Mouse (Mus musculus): ENCODE data around the gene BC055324. TPM values are rescaled to one million over a fixed set of nuclear protein-coding genes. Genes with fewer than 3 reads are reported as not detected.
"Not testable (repeated sequence)": the region's sequence is repeated elsewhere in the genome, so short reads cannot be mapped to it uniquely, and the experiment has no call there.

The BC055324 gene
- 1 to 10 TPM; 2.8 to 3.1 TPM for total RNA-seq (2021)

DNA sequence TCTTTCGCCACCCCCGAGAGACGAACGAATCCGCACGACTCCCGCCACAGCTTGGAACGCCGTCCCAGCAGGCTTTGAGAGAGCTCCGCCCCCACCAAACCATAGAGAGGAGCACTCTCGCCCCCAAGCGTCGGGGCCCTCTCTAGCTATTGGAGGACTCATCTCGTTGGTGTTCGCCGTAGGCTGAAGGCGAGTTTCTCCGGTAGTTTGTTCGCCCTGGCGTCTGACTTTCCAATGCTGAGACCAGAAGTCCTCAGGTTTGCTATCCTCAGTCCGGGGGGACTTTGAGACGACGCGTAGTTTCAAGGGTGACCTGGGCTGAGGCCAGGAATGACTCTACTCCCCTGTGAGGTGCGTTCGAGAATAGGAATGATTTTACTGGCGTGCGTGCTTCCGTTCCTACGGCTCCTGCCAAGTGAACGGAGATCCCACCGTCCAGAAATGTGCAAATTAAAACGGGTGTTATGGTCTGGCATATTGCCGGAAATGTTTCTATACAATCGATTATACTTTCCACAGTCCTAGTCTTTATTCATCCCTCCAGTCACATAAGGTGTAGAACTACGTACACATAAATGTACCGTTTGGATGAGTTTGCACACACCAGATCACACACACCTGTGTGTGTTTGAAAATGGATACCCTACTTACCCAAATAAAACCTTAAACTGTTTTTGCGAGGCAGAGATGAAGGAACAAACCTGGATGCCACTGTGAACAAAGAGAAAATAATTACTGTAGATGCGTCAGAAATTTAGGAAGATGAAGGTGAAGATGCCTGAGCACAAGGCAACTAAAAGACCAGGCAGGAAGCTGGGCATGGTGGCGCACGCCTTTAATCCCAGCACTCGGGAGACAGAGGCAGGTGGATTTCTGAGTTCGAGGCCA, at the start of gene BC055324, which contains the start of gene Mettl18:
TSS of gene BC055324 (minus strand) at position 76 of the 888 bp plus-strand sequence.
TSS of gene Mettl18 (plus strand) at position 169 of the 888 bp plus-strand sequence.
- DNase-seq: peak; percentile 90

DNA sequence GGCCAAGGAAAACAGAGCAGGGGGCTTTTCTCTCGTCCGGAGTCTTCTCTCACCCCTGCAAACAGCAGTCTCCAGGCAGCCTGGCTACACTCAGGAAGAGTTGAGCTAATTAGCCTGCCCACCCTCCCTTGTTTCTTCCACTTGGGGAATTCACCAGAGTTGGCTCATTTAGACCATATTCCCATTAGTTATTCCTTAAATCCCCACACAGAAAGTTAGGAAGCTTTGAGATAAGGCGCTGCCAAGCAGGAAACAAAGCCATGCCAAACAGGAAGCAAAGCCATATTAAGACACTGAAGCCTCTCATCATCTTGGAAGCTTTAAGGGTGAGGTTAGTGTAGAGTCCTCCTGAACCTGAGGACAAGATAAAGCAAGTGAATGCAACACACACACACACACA, 49.0 kb upstream of the BC055324 start:
- intact Hi-C loops (cut with DNase I): no loop called here
- no peak for DNase-seq

More for the DNA sequence above, at the start of gene BC055324, which contains the start of gene Mettl18:
- intact Hi-C loops (cut with DNase I): no loop called here

DNA sequence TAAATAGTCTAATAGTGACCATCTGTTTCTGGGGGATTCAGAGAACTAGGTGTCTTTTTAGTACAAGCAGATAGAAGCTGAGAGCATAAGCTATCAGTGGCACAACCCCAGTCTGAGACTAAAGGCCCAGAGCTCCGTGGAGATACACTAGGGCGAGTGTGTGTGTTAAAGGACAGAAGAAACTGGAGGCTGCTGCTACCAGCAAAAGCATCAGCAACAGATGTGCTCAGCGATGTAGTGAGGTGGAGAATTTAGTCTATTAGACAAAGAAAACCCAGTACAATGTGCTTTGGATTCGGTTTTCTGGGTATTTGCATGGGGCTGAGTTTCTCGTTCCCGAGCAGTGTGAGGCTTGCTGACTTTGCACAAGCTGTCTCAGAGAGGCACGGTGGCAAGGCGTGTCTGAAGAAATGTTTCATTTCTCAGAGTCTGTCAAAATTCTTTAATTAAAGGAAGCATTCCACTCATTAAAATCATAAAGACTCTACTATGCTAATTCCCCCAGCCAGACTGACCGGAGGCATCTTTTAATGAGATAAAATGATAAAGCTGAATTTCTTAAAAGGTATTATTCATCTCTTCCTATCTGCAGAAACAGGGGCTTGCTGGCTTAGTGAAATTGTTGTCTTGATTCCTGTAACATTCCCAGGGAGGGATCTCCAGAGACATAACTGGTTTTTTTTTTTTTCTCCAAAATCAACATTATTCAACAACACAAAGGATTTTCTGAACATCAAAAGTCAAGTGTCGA, 46.0 kb upstream of the BC055324 start:
- DNase-seq: no peak
- intact Hi-C loops (cut with DNase I): no loop called here

DNA sequence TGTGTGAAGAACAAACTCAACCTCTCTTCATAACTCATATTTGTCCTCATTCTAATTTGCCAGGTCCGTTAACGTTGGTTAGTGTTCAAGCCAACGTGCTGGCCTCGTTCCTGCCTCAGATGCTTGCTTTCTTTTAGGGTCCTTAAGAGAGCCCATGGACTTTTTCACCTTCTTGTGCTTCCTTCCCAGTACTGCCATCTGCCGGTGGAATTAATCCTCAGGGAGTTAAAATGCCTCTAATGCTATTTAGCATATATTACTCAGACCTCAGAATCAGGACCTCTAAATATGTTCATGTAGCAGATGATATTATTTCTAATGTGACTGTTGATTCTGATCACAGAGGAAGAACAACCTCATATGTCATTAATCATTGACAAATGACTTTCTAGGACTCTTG, 32.8 kb upstream of the BC055324 start:
- peak; percentile 7 for DNase-seq
- intact Hi-C loops (cut with DNase I): no loop called here

DNA sequence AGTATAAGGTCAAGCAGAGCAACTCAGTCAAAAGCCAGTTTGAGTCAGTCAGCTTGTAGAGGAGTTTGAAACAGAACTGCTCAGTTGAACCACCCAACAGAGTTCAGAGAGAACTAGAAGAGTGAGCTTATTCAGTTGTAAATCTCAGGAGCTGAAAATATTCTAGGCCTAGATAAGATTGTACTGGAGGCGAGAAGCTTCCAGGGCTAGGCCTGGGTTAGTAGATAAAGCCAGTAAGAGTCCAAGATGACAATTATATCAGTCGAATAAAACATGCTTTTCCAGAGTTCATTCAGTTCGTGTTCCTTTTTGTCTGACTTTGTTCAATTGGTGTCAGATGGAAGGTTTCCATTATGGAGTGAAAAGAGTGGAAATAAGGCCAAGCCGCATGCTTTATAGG, 31.1 kb upstream of the BC055324 start:
- intact Hi-C loops (cut with DNase I): no loop called here
- no peak for DNase-seq

DNA sequence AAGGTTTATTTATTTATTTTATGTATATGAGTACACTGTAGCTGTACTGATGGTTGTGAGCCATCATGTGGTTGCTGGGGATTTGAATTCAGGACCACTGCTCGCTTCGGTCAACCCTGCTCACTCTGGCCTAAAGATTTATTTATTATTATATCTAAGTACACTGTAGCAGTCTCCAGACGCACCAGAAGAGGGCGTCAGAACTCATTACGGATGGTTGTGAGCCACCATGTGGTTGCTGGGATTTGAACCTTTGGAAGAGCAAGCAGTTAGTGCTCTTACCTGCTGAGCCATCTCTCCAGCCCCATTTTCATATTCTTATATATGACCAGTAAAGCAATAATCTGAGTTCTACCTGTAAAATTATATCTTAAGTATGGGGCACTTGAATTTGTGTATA, 27.5 kb upstream of the BC055324 start:
- intact Hi-C loops (cut with DNase I): not testable (repeated sequence)

DNA sequence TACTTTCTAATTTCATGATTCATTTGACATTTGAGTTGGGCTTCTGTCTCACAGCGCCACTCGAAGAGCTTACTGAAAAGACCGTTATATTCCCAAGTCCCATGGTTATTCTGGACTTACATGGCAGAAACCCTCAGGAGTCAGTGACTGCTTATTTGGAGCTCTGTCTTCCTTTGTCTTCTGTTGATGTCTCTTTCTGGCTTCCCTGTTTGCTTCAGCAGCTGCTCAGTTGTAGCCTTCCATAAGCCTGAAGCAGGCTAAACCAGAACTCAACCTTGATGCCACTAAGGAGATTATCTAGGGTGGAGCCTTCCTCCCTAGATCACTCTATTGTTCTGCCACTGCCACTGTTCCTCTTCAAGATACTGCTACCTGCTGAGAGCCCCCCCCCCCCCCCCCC, 26.1 kb upstream of the BC055324 start:
- DNase-seq; intact Hi-C loops (cut with DNase I): not testable (repeated sequence)

More for the DNA sequence above, 27.5 kb upstream of the BC055324 start:
- not testable (repeated sequence) for DNase-seq

DNA sequence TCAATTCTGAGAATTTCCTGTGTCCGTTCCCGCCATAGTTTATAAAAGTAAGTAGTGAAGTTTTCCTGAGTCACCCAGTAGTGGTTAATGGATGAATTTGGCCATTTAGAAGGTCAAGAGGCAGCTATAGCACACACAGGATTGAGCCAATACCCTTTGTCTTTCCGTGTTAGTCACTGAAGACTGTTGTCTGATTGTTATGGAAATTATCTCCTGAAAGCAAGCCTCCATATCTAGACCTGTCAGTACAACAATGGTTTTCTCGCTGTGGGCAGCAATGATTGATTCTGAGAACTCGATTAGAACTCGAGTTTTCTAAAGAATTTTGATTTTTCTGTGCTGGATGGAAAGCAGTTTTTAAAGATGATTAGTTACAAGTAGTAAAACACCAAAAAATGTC, 25.2 kb upstream of the BC055324 start:
- DNase-seq: no peak
- intact Hi-C loops (cut with DNase I): no loop called here

DNA sequence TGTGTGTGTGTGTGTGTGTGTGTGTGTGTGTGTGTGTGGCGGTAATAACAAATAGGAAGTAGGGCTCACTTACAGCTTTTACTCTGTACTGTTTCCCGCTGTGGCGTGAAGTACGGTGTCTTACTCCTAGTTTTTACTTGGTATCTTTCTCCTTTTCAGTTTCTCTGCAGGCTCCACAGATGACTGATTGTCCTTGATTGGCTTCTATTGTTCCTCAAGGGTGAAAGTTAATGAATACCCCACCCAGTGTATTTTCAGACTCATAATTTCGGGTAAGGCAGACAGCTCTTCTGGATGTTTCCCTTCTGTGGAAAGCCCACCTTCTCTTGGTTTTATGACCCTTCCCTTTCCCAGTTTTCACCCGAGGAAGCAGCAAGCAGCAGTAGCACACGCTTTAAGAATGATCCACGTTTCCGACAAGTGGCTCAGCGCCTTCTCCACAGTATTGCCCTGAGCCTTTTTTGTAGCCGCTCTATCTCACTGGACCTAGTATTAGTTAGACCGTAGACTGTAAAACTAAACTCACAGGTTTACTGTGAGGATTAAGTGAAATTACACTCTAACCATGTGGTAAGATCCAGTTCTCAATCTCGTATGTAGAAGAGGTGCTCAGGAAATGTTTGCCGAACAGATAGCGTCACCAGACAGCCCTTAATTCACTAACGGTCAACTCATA, 23.8 kb upstream of the BC055324 start:
- no peak for DNase-seq
- intact Hi-C loops (cut with DNase I): no loop called here

DNA sequence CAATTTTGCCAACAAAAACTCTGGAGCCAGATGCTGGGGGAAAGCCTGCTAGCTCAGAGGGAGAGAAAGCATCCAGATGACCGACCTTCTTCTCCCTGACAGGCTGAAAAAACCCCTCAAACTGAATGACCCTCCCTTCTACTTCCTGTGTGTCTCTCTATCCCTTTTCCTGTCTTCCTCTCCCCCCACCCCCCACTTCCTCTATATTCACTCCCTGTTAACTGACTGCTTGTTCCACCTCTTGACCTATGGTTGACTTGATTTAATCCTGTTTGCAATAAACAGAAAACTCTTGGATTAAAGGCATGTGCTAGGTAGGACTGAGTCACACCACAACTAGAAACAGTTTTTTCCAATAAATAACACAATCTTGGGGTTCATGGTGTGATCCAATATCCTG, 20.0 kb upstream of the BC055324 start:
- DNase-seq: no peak
- intact Hi-C loops (cut with DNase I): no loop called here

DNA sequence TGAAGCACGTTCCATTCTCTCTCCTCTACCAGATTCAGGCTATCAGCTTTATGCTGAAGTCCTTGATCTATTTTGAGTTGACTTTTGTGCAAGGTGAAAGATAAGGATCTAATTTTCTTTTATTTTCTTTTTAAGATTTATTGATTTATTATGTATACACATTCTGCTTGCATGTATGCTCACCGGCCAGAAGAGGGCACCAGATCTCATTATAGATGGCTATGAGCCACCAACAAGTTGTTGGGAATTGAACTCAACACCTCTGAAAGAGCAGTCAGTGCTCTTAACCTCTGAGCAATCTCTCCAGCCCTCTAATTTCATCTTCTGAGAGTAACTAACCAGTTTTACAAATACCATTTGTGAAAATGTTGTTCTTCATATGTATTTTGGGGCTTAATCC, 14.6 kb upstream of the BC055324 start:
- DNase-seq: peak; percentile 15
- intact Hi-C loops (cut with DNase I): loop anchor here (10.0 kb wide), 1 partner anchor 126 kb away; no protein-coding TSS in a partner anchor

DNA sequence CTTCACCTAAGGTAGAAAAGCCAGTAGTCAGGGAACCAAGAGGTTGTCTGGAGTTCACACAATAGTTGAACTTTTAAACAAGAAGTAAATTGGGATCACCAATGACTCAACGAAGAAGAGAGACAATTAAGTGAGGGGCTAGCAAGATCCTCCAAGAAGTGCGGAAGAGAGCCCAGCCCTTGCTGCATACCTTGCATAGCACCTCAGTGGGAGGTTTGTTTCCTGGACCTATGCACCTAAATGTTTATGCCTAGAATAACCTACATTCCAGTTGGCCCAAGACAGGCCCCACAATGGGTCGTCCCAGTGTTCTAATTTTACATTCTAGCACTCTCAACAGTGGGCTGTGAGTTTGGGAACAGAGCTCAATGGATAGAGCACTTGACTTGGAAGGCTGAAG, 9.7 kb upstream of the BC055324 start:
- no peak for DNase-seq
- intact Hi-C loops (cut with DNase I): loop anchor here (10.0 kb wide), 1 partner anchor 130 kb away; no protein-coding TSS in a partner anchor

DNA sequence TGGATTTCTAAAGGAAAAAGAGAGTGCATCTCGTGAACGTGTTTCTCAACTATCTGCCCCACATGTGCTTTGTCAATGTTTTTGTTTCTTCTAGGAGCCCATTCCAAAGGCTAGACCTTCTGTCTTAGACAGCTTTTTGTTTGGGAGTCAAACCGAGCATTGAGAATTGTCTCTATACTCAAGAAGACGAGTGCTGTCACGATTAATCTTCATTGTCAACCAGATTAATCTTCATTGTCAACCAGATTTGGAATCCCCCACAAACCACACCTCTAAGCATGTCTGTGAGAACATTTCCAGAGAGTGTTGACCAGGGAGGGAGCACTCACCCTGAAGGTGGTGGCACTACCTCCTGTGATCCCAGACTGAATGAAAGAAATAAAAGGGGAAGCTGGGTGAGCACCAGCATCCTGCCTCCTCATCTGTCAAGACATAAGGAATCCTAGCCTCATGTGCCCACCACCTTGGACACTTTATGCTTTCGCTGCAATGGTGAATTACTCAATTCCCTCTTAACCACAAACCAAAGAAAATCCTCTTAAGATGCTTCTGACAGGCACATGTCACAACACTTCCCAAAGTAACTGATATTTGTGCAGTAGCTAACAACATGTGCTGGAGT, 7.3 kb upstream of the BC055324 start:
- intact Hi-C loops (cut with DNase I): loop anchor here (10.0 kb wide), 1 partner anchor 133 kb away; no protein-coding TSS in a partner anchor
- DNase-seq: no peak

DNA sequence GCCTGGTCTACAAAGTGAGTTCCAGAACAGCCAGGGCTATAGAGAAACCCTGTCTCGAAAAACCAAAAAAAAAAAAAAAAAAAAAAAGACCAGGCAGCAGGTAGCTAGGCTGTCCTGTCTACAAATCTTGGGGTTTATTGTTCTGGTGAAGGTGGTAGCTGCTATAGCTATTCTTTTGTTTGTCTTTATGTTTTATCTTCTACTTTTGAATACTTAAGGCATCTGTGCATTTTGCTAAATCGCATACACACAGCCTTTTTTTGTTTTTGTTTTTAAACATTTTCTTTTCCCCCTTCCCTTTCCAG, 965 bp upstream of the BC055324 start:
- intact Hi-C loops (cut with DNase I): no loop called here

DNA sequence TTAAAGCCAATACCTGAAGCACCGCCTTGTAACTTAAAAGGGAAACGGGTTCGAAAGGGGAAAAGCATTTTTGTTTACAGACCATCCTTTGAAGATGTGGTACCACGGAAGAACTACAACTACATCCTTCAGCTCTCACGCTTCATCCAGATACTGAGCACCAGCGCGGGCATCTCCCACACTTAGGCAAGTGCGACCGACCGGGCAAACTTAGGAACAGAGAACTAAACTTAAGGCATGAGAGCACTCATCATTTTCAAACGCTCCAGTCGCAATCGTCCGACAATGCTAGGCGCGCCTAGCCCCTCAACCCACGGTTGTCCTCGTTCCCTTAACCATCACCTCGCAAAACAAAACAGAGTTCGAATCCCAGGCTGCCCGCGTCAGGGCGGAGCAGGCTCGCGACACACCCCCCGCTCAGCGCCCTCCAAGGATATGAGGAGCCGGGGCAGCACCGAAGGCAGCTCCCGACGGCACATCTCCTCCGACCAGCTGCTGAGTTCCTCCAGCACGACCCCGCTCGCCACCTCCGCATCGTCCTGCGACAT, 349 bp downstream of the BC055324 start:
- intact Hi-C loops (cut with DNase I): no loop called here
- DNase-seq: no peak

More for the DNA sequence above, 965 bp upstream of the BC055324 start:
- DNase-seq: no peak

DNA sequence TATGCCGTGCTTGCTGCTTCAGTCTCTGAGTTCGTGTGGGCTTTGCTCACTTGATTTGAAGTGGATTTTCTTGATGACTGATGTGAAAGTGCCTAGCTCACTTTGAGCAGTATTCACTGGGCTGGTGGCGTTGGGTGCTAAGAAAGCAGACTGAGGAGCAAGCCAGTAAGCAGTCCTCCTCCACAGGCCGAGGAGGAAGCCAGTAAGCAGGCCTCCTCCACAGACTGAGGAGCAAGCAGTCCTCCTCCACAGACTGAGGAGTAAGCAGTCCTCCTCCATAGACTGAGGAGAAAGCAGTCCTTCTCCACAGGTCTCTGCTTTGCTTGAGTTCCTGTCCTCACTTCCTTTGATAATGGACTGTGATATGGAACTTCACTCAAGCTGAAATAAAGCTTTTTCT, 2.2 kb downstream of the BC055324 start:
- intact Hi-C loops (cut with DNase I): no loop called here
- DNase-seq: no peak

DNA sequence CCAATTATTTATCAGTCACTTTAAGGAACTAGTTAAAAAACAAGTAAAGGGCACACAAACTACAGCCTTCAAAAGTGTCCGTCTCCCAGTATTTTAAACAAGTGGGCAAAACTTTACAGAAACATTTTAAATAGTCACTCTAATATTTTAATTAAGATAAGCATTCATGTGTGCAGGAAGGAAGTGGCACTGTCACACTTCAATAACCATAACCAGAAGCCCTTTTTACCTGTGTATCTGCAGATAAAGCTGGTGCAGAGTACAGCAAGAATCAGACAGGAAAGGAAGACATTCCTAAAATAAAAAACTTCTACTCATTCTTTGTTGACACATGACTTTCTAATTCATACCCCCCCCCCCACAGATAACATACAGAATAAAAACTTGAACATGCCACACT, 18.1 kb downstream of the BC055324 start:
- intact Hi-C loops (cut with DNase I): no loop called here
- no peak for DNase-seq

DNA sequence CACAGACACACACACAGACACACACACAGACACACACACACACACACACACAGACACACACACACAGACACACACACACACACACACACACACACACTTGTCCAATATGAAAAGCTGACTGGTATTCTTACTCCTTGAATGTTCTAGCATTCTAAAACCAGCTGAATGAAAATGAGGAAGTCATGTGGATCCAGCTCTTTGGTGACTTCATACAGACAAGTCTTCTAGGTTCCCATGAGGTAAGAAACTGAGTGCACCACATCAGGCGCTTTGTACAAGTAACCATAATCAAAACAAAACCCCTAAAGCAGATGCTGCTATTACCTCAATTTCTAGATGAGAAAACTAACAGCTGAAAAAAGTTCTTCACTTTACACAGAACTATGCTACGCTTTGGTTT, 19.5 kb downstream of the BC055324 start:
- DNase-seq: no peak
- intact Hi-C loops (cut with DNase I): no loop called here

DNA sequence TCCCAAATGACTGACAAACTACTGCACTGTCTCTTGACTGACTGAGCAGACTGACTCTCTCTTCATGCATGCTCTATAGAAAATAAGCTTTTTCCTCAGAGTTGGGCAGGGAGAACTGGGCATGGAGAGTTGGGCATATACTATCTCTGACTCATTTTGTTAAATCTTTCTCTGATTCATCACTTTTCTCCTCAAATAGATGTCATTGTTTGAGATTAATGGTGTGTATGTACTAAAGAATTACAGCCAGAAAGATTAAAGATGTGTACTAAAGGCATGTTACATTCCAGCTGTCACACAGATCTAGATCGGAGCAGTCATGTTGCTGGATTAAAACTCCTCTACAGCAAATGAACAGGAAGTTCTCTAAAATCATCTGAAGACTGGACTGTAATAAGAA, 20.1 kb downstream of the BC055324 start:
- intact Hi-C loops (cut with DNase I): no loop called here
- no peak for DNase-seq

DNA sequence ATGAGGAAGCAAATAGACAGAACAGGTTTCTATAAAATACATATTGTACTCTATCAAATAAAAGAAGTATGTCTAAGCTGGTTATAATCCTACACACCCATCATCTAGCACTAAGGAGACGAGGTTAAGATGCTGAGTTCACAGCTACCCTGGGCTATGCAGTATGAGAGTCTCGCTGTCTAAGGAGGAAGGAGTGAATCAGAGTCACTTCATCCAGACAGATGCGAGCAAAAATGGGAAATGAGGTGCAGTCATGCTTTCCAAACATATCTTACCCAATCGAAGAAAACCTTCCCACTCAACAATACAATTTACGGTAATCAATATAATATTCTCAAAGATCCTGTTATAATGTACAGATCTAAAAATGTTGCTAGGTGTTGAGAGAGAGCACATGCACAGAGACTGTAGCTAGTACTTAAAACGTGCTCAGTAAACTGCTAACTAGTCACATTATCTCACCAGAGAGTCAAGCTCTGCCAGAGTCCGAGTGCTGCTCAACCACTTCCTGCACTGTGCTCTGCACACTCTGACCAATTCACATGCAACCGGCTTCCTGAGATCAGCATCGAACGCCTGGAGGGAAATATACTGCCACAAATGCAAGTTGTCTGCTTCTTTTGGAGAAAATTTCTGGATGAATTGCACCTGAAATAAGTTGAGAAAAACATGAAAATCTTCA, 30.4 kb downstream of the BC055324 start:
- intact Hi-C loops (cut with DNase I): no loop called here
- no peak for DNase-seq

Measured in left cerebral cortex, postnatal 4 days (tissue).